Mouse (Mus musculus): Measurements from ENCODE around the gene Rpgrip1. TPM values are rescaled to one million over a fixed set of nuclear protein-coding genes. Genes with fewer than 3 reads are reported as not detected.

Rpgrip1 gene
- 0.05 and 0.24 TPM in 2 replicates for polyA plus RNA-seq (2012)

DNA sequence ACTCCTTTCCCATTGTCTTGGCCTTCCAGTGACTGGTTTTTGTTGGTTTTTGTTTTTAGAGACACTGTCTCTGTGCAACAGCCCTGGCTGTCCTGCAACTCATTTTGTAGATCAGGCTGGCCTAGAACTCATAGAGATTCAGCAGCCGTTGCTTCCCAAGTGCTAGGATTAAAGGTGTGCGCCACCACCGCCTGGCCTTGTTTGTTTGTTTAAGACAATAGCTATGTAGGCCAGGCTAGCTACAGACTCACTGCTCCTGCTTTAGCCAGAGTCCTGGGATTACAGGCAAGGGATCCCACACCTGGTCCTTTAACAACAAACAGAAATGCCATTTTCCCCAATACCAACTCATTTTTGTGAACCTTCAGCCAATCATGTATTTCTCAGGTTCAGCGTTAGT, at the start of gene Rpgrip1:
Gene Rpgrip1 (plus strand): TSS at position 359 of the 400 bp plus-strand sequence.
- TF ChIP-seq GATA1 (IDR thresholded peaks at IDR 0.05; ENCODE audit: low read length): no peak

DNA sequence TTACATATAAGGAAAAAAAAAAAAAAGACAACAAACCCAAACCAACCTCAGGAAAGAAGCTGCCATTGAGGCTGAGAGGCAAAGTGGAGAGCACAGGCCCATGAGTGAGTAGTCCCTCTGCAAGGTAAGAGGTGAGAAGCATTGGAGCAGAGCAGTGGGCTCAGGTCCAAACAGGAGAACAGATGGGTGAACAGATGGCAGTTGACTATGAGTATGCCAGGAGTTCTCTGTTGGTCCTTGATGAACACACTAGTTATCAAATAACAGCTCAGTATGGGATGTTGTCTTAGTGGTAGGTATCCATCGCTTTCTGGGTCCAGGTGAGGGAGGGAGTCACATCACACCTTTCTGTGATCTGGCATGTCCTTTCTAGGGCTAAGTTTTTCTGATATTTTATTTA, 49.7 kb upstream of the Rpgrip1 start:
- no peak for TF ChIP-seq GATA1 (IDR thresholded peaks at IDR 0.05; ENCODE audit: low read length)

DNA sequence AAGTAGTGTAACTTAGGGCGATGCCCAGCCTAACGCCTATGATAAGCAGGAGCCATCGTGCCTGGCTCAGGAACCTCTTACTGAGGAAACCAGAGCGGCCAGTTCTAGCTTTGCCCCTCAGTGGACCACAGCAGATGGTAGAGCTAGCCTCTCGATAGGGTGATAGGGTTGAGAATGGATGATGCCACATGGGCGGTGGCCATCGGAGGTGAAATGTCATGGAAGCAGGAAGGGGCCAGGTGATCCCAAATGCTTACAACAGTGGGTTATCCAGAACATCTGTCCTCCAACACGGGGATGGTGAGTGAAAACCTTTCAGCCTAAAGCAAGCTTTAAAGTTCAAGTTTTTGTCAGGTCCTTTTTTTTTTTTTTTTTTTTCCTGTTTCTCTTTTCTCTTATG, 48.7 kb upstream of the Rpgrip1 start:
- no peak for TF ChIP-seq GATA1 (IDR thresholded peaks at IDR 0.05; ENCODE audit: low read length)

DNA sequence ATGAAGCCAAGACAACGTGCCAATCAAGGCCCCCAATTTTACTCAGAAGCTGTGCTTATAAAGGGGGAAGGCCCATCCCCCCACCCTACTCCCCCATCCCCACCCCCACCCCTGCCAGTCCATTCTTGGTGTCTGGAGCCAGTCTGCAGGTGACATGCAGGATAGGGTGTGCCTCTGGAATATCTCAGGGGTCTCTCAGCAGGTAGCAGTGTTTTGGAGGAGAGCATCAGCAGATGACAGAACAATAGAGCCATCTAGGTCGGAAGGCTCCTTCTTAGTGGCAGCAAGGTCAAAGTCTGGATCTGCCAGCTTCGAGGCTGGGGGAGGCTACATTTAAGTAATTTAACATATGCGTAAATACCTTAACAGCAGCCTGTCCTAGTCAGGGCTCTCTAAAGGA, 44.4 kb upstream of the Rpgrip1 start:
- no peak for TF ChIP-seq GATA1 (IDR thresholded peaks at IDR 0.05; ENCODE audit: low read length)

DNA sequence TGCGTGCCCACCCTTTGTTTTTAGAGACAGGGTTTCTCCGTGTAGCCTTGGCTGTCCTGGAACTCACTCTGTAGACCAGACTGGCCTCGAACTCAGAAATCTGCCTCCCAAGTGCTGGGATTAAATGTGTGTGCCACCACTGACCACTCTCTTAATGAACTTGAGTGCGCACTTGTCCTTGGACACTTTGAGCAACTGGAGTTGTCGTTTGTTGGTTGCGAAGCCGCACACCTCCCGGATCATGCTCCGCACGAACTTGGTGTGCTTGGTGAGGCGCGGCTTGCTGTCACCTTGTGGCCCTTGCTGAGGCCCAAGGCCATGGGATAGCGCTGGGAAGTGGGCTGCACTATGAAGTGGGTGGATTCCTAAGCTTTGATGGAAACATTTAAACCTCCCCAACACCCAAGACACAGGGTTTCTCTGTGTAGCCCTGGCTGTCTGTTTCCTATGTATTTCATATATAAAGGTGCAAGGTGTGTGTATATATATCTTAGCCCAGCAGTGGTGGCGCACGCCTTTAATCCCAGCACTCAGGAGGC, 38.8 kb upstream of the Rpgrip1 start:
- TF ChIP-seq GATA1 (IDR thresholded peaks at IDR 0.05; ENCODE audit: low read length): no peak

DNA sequence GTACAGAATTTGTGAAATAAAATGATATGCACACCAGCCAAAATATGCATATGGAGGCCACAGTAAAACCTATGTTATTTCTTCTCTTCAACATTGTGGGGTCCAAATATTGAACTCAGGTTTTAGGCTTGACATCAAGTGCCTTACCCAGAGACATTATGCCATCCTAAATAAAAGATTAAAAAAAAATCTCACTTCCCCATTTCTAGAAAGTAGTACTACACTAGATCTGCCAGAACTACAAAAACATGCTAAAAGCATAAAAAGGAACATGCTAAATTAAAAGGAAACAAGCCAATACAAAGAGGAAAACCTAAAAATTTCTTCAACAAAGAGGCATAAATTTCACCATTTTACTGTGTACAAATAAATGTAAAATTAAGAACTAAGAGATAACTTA, 27.4 kb upstream of the Rpgrip1 start:
- TF ChIP-seq GATA1 (IDR thresholded peaks at IDR 0.05; ENCODE audit: low read length): no peak

DNA sequence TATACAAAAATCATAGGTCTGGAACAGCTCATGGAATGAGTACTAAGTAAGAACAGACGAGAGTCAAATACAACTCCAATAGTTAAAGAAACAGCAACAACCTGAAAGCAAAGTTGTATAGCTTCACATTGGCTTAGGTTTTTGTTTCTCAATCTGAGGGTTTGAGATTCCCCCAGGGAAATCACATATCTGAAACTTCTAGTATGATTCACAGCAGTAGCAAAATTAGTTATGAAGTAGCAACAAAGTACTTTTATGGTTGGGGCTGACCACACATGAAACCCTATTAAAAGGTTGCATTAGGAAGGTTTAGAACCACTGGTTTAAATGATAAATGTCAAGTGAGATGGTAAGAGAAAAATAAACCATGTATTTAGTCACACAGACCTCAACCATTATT, 16.0 kb upstream of the Rpgrip1 start:
- no peak for TF ChIP-seq GATA1 (IDR thresholded peaks at IDR 0.05; ENCODE audit: low read length)

DNA sequence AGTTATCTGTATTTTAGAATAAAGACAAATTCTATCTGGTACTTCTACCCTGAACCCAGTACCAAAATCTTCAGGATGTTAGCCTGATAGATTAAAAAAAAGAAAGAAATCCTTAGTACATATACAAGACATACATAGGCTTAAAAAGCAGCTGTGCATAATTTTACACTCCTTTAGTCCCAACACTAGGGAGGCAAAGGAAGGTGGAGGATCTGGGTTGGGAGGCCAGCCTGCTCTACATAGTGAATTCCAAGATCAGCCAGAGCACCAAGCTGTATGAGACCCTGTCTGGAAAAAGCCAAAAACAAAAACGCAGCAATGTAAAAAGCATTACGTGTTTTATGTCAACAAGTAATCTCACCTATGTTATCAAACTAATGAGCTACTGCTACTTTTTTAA, 10.9 kb upstream of the Rpgrip1 start:
- no peak for TF ChIP-seq GATA1 (IDR thresholded peaks at IDR 0.05; ENCODE audit: low read length)

DNA sequence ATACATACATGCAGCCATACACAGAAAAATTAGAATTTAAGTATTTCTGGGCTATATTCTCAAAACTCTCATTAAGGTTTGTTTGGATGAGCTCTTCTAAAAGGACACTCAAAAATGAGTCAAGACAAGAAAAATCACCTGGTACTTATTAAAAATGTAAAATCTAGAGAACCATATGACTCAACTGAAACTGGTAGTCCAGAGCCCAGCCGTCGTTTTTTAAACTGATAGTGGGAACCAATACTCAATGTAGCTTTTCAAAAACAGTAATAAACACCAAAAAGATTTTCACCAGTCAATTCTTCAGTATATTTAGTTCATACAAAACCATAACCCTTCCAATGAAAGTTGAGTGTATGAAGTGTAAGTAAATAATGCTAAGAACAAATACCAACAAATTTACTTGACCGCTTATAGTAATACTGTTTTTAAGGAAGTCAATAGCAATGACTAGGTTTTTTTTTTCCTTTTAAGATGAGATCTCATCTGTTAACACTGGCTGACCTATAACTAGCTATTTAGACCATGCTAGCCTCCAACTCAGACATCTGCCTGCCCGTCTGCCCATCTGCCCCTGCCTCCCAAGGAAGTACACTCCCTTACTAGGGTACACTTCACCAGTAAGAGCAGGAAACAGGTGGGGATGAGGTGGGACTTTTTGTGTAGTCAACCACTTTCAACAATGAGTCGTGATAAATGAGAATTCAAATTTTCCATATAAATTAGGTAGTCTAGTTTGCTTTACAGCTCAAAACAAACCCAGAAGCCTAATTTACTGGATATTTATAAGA, 10.1 kb upstream of the Rpgrip1 start:
- no peak for TF ChIP-seq GATA1 (IDR thresholded peaks at IDR 0.05; ENCODE audit: low read length)

DNA sequence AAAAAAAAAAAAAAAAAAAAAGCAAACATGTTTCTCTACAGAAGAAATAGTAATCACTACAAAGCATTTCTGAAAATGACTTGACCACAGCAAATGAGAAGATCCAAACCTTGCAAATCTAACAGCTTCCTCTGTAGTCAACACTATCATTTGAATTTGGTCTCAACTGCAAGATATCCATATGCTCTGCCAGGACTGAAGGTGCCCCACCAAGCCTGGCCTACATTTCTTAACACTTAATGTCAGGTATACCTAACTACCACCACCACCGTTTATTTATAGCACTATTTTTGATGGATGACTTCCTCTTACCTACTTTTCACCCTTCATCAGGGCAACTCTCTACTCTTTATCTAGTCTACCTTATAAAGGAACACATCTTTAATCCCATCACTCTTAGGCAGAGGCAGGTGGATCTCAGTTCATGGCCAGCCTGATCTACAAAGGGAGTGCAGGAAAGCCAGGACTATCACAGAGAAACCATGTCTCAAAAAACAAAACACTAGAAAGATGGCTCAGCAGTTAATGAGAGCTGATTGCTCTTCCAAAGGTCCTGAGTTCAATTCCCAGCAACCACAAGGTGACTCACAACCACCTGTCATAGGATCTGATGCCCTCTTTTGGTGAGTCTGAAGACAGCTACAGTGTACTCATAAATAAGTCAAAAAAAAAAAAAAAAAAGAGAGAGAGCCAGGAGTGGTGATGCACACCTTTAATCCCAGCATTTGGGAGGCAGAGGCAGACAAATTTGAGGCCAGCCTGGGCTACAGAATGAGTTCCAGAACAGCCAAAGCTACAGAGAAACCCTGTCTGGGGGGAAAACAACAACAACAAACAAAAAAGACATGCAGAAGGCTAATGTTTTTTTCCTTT, 9.0 kb upstream of the Rpgrip1 start:
- no peak for TF ChIP-seq GATA1 (IDR thresholded peaks at IDR 0.05; ENCODE audit: low read length)

DNA sequence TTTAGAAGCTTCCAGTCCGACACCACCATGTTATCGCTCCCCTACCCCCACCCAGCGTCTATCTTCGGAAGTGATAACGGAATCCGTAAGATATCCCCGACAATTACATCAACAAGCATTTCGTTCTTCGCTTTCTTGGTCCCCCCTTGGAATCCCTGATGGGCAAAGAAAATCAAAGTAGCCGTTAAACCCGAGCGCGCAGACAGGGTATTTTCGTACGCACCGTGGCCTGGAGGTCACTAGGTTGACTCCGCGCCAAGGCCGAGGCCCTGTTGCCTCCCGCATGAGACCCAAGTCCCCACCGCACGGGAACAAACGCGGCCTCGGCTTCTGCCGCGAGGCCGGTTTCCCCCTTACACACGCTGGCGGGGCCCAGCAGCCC, 7.0 kb upstream of the Rpgrip1 start:
- no peak for TF ChIP-seq GATA1 (IDR thresholded peaks at IDR 0.05; ENCODE audit: low read length)

DNA sequence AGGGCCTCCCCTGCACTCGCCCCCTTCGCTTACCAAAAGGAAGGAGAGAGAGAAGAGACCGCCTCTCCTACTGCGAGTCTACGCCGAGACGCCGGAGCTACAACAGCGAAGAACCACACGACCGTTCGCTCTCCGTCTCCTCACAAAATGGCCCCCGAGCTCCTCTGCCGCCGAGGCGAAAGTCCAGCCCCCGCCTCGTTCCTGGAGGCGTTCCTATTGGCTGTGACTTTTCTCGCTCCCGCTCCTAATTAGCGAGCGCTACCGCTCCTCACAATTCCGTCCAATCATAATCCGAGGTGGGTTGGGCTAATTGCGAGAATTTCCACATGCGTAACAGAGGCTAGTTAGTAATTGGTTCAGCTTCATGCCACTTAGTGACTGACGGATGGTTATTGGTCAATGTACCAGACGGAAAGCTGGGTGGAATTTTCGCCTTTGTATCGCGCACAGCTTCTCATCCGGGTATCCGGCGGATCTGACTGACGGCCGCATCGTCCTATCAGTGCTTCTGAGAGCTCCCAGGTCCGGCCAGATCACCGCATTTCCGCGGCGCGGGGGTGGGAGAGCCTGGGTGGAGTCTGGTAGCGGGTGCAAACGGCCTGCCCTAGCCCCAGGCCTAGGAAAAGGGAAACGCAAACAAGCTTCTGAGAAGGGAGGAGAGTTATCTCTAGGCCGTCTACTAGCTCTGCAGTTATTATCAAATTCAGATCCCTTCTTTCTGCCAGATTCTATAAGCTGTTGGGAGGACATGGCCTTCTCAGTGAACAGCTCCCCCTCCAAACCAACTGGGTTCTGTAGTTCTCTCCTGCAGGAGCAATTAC, 6.4 kb upstream of the Rpgrip1 start, which contains the start of gene Hnrnpc:
Gene Hnrnpc (minus strand): TSS at position 173 of the 821 bp plus-strand sequence.
- TF ChIP-seq GATA1 (IDR thresholded peaks at IDR 0.05; ENCODE audit: low read length): no peak

DNA sequence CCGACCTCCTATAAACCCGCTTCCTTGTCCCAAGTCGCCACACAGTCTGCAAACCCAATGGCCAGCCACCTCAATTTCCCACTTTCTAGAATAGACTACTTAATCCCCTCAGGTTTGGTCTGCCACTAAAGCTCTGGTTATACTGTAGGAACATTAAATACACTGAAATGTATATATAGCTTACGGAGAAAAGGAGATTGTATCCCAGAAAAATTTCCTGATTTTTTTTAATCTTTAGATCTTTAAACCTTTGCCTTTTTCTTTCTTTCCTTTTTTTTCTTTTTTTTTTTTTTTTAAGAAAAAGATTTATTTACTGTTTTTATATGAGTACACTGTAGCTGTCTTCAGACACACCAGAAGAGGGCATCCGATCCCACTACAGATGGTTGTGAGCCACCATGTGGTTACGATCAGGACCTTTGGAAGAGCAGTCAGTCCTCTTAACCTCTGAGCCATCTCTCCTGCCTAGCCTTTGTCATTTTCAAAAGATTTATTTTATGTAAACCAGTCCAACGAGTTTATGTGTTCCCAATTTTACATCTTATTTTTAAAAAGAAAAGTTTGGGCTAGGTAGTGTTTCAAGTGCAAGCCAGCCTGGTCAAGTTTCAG, 5.7 kb upstream of the Rpgrip1 start:
- no peak for TF ChIP-seq GATA1 (IDR thresholded peaks at IDR 0.05; ENCODE audit: low read length)

DNA sequence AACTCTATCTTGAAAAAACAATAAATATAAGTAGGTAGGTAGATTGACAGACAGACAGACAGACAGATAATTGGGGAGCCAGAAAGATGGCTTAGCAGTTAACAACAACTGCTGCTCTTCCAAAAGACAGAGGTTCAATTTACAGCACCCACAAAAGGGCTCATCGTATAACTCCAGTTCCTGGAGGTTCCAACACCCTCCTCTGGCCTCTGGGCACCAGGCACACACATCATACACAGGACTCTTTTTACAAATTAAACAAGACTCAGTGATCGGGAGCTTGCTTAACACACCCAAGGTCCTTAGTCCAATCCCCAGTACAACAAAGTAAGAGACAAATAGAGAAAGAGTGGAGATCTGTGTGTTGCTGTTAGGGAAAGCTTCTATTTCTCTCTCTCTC, 5.2 kb upstream of the Rpgrip1 start:
- TF ChIP-seq GATA1 (IDR thresholded peaks at IDR 0.05; ENCODE audit: low read length): no peak

DNA sequence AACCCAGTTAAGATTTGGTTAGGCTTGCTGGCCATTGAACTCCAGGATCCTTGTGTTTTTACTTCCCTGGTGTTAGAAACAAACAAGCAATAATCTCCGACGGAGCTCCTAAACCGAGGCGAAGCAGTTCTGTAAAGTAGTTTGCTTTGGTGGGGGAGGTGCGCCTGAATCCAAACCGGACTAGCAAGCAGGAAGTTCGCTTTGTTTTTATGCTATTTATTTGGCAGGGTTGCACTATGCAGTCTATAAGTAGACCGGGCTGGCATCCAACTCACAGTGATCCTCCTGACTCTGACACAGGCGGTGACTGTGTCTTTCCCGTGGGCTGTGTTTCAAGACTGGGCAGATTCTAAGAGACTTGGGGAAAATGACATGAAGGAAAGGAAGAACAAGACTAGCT, 3.8 kb upstream of the Rpgrip1 start:
- no peak for TF ChIP-seq GATA1 (IDR thresholded peaks at IDR 0.05; ENCODE audit: low read length)

All from G1E-ER4 (cell line).